Mouse (Mus musculus): ENCODE data around the gene Aebp1.

Aebp1 gene

GRCm38 (mm10) chr11:5919606-5920005 lies 57.9 kb downstream of the Aebp1 start:
- no peak for DNase-seq (ENCODE audit: extremely low spot score, low read depth, low spot score)

GRCm38 (mm10) chr11:5920323-5920960 lies 58.7 kb downstream of the Aebp1 start:
- DNase-seq (ENCODE audit: extremely low spot score, low read depth, low spot score): no peak

Measured in hindlimb bud, embryonic 11.5 days (tissue).